Mouse (Mus musculus): ENCODE results near the gene Col2a1.

DNA sequence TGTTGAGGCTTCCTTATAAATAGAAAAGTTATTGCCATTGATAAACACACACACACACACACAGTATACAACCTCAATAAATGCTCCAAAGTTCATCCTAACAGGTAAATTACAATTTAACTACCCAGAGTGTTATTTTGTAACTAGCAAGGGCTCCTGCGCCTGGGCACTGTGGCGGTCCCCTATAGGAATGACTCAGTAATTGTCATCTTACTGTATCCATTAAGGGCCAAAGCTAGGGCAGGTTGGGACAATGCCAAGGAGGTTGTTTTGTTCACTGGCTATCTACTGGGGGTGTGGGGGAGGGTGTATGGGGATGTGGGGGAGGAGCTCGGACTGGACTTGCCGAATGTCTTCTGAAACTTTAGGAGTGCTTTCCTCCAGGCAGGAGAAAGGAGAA is 77.5 kb downstream of the Col2a1 start:
- TF ChIP-seq MXI1 (IDR thresholded peaks at IDR 0.05; ENCODE audit: low read depth, low read length), result no peak
- TF ChIP-seq CTCF (conservative IDR thresholded peaks at IDR 0.05 in 1 of 2, IDR thresholded peaks at IDR 0.05 in 1 of 2; ENCODE audit: low read depth in 2 of 2, low read length in 2 of 2), result no peak
- no peak for TF ChIP-seq BHLHE40 (IDR thresholded peaks at IDR 0.05; ENCODE audit: low read depth, low read length)
- TF ChIP-seq POLR2A (IDR thresholded peaks at IDR 0.05; ENCODE audit: low read depth, low read length), result no peak
- no peak for TF ChIP-seq ZMIZ1 (IDR thresholded peaks at IDR 0.05; ENCODE audit: low read depth, low read length)
- TF ChIP-seq ZNF384 (IDR thresholded peaks at IDR 0.05; ENCODE audit: low read depth, low read length), result no peak
- TF ChIP-seq MAFK (IDR thresholded peaks at IDR 0.05; ENCODE audit: insufficient replicate concordance, low read length), result no peak
- no peak for TF ChIP-seq NELFE (IDR thresholded peaks at IDR 0.05; ENCODE audit: low read depth, low read length)
- TF ChIP-seq EP300 (IDR thresholded peaks at IDR 0.05; ENCODE audit: low read length), result no peak
- no peak for TF ChIP-seq GABPA (IDR thresholded peaks at IDR 0.05; ENCODE audit: insufficient replicate concordance, low read depth, low read length)
- TF ChIP-seq ELF1 (IDR thresholded peaks at IDR 0.05; ENCODE audit: low read depth, low read length), result no peak
